Mouse (Mus musculus) thymus, adult 2 months (tissue): Measurements from ENCODE around the gene Olfr1500.

Experiments
- CTCF ChIP-seq: fragments of 200-500 bp; IDR thresholded peaks from 2 replicates; pipeline ENCODE4 v1.5.1; 2012; ENCODE audit warnings: mild to moderate bottlenecking, control low read depth, low read length, moderate library complexity, borderline replicate concordance; ENCODE audit not compliant: control insufficient read depth, poor library complexity, insufficient read depth; ENCODE audit errors: extremely low read depth
- POLR2A ChIP-seq: fragments of 200-500 bp; IDR thresholded peaks from 2 replicates; pipeline ENCODE4 v1.6.1; 2012; ENCODE audit warnings: mild to moderate bottlenecking, low read length, control low read depth, moderate library complexity; ENCODE audit not compliant: control insufficient read depth, poor library complexity, insufficient read depth; ENCODE audit errors: extremely low read depth

DNA sequence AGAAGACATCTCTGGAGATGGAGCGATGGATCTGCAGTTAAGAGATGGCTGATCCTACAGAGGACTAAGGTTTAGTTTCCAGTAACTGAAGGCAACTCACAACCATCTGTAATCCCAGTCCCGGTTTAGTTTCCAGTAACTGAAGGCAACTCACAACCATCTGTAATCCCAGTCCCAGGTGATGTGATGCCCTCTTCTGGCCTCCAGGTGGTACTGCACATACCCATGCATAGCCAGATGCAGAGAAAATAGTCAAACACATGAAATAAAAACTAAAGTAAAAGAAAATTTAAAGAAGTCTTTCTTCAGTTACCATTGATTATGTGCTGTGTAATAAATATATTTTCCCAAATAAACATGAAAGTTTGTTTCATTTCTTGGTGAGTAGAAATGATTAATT lies 17.5 kb downstream of the Olfr1500 start:
- no peak for TF ChIP-seq CTCF
- no peak for TF ChIP-seq POLR2A
